ENCODE assay signal across 16 mouse cellular contexts in the genomic region with DNA sequence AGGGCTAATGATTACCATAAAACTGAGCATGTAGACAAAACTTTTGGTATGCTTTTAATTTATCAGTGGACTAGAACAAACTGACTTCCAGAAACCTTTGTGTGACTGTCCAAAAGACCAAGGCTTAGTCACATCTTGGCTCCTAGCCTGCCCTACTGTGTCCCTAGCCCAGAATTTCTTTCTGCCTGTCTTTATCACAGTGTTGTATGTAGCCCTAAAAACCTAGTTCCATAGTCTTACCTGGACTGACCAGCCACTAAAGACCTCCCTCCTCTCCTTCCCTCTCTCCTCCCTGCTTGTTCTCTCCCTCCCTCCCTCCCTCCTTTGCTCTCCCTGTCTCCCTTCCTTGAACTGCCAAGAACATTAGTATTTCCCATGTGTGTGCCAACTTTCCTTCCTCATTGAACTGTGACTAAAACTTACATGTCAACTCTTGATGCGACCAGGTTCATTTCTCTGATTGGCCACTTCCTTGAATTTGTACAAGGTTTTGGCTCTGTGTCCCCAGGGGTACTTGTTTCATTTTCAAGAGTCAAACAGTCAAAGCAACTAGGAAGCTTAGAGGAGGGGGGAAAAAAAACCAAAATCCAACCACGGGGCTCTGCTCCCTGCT. TPM values are rescaled to one million over a fixed set of nuclear protein-coding genes. Genes with fewer than 3 reads are reported as not detected.
DNase-seq lines count a peak whose midpoint lies in the region; TF ChIP-seq lines count a peak whose summit lies in the region.
"Had no signal": no experiment of that assay in that cellular context is flagged by ENCODE, and none has a peak within 500 bp of the region (broad histone marks: within the 10 kb centered on the region; RNA-seq: fewer than 3 reads in every experiment).

No protein-coding gene starts in this region.

- intact Hi-C loops in heart, postnatal 25 days (cut with DNase I), result no loop called here

- no peaks in the 10 kb centered on the region for H3K4me1 ChIP-seq in lung, adult 2 months (ENCODE audit: control insufficient read depth, insufficient read depth, low read length)
- H3K4me1 ChIP-seq: limb, embryonic 12.5 days; liver, embryonic 15.5 days had no signal

- peak; percentile 10 to 19 for DNase-seq in heart, adult 18-20 months
- DNase-seq in heart, postnatal 25 days (ENCODE audit: low spot score), result no peak
- peak; percentile 7 for DNase-seq in lung, postnatal 10 days
- no peak for DNase-seq in lung, adult 2 months
- peak; percentile 27 for DNase-seq in adrenal gland, postnatal 14 days
- no peak for DNase-seq in ovary, postnatal 10 days (ENCODE audit: low spot score)
- DNase-seq in right cerebral cortex, postnatal 14 days, result no peak
- DNase-seq: cerebellum, adult 11-12 months; gastrocnemius, postnatal 36 days; kidney, adult 11 months; kidney, postnatal 25 days had no signal

- WGBS in lung, adult 2 months, result 51% methylated on average over 2 of the region's 2 CpGs

- H3K4me3 ChIP-seq in lung, adult 2 months (replicated peaks; ENCODE audit: extremely low read depth, low read depth, low read length), result no peak overlapping the region
- H3K4me3 ChIP-seq: forebrain, embryonic 12.5 days; limb, embryonic 12.5 days; liver, embryonic 15.5 days; neural tube, embryonic 12.5 days had no signal

- TF ChIP-seq POLR2A in lung, adult 2 months (IDR thresholded peaks at IDR 0.05; ENCODE audit: borderline replicate concordance, extremely low read depth, low read depth, low read length), result no peak

- TF ChIP-seq CTCF in lung, adult 2 months (IDR thresholded peaks at IDR 0.05; ENCODE audit: insufficient read depth, low read length), result no peak

RNA-seq across cellular contexts. Expression of gene Pax3, which starts 48.8 kb away (rescaled TPM):
- not detected for total RNA-seq in heart, adult 18-20 months (2021)
- total RNA-seq in heart, postnatal 25 days (2021), result under 1 TPM in 1 of 2 experiments, not detected in 1; 0.06 TPM
- polyA plus RNA-seq in lung, adult 2 months (2012; rRNA removed), result not detected in 2 replicates
- not detected in 2 replicates for total RNA-seq in adrenal gland, postnatal 14 days (2021)
- total RNA-seq: gastrocnemius, postnatal 36 days; monocyte, adult 5-6 weeks had no signal

Comparison
In these comparisons a context has a peak if more than half of its experiments do, and no peak if none do; other contexts are left out.
1. DNase-seq: peak in heart, adult 18-20 months (2 of 2), lung, postnatal 10 days (single experiment) and adrenal gland, postnatal 14 days (single experiment); none in heart, postnatal 25 days (single experiment), lung, adult 2 months (single experiment), ovary, postnatal 10 days (single experiment) and right cerebral cortex, postnatal 14 days (single experiment).